Mouse (Mus musculus): ENCODE measurements at regions not wholly inside any gene's neighbourhood (a gene's known extent, or its start where the extent isn't known, plus 50 kb on each side); places are given as distances from the start of the nearest gene placed in this dataset.

GRCm38 (mm10) chr6:116767738-116768522 is 51.2 kb upstream of the Tmem72 start:
- TF ChIP-seq CTCF (IDR thresholded peaks at IDR 0.05; ENCODE audit: extremely low read depth, insufficient read depth, low read length) (peak; percentile 75), POLR2A (IDR thresholded peaks at IDR 0.05; ENCODE audit: extremely low read depth, insufficient read depth, low read length) (no peak)

DNA sequence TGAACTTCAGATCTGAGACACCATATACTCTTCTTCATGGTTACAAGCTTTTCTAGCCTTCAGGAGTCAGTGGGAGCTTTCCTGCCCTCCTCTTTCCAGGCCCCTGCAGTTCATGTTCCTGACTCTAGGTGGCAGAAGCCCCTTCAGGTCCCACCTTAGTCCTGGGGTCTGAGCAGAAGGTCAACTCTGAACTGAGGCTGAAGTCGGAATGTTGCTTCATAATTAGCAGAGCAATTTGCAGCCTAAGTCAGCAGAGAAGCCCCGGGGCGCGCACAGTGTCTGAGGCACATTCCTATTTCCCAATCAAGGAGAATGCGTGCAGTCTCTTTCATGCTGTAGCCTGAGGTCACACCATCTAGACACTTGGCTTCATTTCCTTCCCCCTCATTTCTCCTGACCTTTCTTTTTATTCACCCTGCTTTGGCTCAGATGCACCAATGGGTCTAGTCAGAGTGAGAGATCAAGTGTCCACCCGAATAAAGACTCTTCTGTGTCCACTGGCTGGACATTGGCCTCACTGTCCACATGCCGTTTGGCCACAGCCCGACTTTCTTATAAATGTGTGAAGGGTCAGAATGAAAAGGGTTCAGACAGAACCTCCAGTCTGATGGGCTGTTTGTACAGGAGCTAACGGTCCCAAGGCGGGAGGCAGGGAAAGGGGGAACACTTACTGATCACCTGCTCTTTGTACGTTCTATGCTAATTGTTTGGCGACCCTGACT is 58.4 kb upstream of the Tmem72 start:
- Histone ChIP-seq H3K4me3 (ENCODE audit: insufficient read depth, low read length) (no peak overlapping the region), H3K4me1 (ENCODE audit: control insufficient read depth, insufficient read depth, low read length) (no peaks in the 10 kb centered on the region), H3K27ac (ENCODE audit: insufficient read depth, low read length) (no peak overlapping the region)
- TF ChIP-seq CTCF (IDR thresholded peaks at IDR 0.05; ENCODE audit: extremely low read depth, insufficient read depth, low read length): peak; percentile 59
- no peak for TF ChIP-seq POLR2A (IDR thresholded peaks at IDR 0.05; ENCODE audit: extremely low read depth, insufficient read depth, low read length)

More at GRCm38 (mm10) chr6:116767738-116768522, 51.2 kb upstream of the Tmem72 start:
- Histone ChIP-seq H3K27ac (ENCODE audit: insufficient read depth, low read length) (no peak overlapping the region), H3K4me1 (ENCODE audit: control insufficient read depth, insufficient read depth, low read length) (peaks cover 2% of the 10 kb centered on the region; the same call in 1 of the 2 replicates), H3K4me3 (ENCODE audit: insufficient read depth, low read length) (no peak overlapping the region)

- TF ChIP-seq CTCF (IDR thresholded peaks at IDR 0.05; ENCODE audit: extremely low read depth, insufficient read depth, low read length): no peak
- TF ChIP-seq POLR2A (IDR thresholded peaks at IDR 0.05; ENCODE audit: extremely low read depth, insufficient read depth, low read length): no peak
- Histone ChIP-seq H3K4me3 (ENCODE audit: insufficient read depth, low read length) (no peak overlapping the region), H3K27ac (ENCODE audit: insufficient read depth, low read length) (no peak overlapping the region), H3K4me1 (ENCODE audit: control insufficient read depth, insufficient read depth, low read length) (no peaks in the 10 kb centered on the region)
Observed at GRCm38 (mm10) chr6:116786553-116787335, 70.0 kb upstream of the Tmem72 start.

DNA sequence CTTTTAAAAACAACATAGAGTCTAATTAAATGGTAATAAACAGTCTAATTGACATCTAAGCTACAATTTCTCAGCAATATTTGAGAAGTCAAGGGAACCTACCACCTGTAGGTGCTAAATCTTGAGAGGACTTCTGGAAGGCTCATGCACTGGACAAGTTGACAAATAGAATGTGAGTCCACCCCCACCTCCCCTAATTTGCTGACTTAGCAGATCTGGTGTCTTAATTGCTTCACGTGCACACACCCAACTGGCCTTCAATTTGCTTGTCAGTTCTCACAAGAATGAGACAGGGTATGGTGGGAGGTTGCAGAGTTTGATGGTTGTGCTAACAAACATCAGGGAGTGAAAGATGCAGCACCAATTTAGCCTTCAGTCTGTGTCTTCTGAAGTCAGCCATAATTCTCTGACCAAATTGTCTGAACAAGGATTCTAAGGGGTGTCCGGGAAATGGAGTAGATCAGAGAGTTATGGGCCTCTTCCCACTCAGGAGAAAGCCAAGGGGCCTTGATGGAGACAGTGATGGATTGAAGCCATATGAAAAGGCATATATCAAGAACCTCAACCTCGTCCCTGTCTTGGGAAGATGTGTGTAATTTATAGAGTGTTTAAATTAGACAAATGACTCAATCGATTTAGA is 76.7 kb upstream of the Tmem72 start:
- TF ChIP-seq CTCF (IDR thresholded peaks at IDR 0.05; ENCODE audit: extremely low read depth, insufficient read depth, low read length) (no peak), POLR2A (IDR thresholded peaks at IDR 0.05; ENCODE audit: extremely low read depth, insufficient read depth, low read length) (no peak)
- Histone ChIP-seq H3K4me1 (ENCODE audit: control insufficient read depth, insufficient read depth, low read length) (no peaks in the 10 kb centered on the region), H3K4me3 (ENCODE audit: insufficient read depth, low read length) (no peak overlapping the region), H3K27ac (ENCODE audit: insufficient read depth, low read length) (no peak overlapping the region)

DNA sequence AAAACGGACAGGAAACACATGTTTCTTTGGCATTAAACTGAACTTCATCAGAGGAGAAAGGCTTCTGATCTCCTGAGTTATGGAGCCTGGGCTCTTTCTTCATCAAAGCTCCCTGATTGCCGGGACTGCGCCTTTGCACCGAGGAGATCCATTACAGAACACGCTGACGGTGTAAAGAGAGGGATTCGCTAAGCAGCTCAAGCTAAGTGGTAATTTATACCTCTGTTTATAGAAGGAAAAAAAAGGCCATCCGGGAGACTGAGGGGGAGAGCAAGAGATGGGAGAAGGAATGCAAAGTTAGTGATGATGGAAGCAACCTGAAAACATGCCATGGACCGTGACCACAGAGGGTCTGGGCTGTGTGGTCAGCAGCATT is 77.2 kb upstream of the Tmem72 start:
- TF ChIP-seq CTCF (IDR thresholded peaks at IDR 0.05; ENCODE audit: extremely low read depth, insufficient read depth, low read length) (no peak), POLR2A (IDR thresholded peaks at IDR 0.05; ENCODE audit: extremely low read depth, insufficient read depth, low read length) (no peak)
- H3K27ac ChIP-seq (ENCODE audit: insufficient read depth, low read length): no peak overlapping the region
- H3K4me3 ChIP-seq (ENCODE audit: insufficient read depth, low read length): no peak overlapping the region
- no peaks in the 10 kb centered on the region for H3K4me1 ChIP-seq (ENCODE audit: control insufficient read depth, insufficient read depth, low read length)

GRCm38 (mm10) chr6:116821215-116821912 is 104.7 kb upstream of the Tmem72 start:
- Histone ChIP-seq H3K4me1 (ENCODE audit: control insufficient read depth, insufficient read depth, low read length) (peaks cover 1% of the 10 kb centered on the region; the same call in 1 of the 2 replicates), H3K27ac (ENCODE audit: insufficient read depth, low read length) (no peak overlapping the region), H3K4me3 (ENCODE audit: insufficient read depth, low read length) (no peak overlapping the region)
- TF ChIP-seq POLR2A (IDR thresholded peaks at IDR 0.05; ENCODE audit: extremely low read depth, insufficient read depth, low read length) (no peak), CTCF (IDR thresholded peaks at IDR 0.05; ENCODE audit: extremely low read depth, insufficient read depth, low read length) (no peak)

- Histone ChIP-seq H3K4me3 (ENCODE audit: insufficient read depth, low read length) (no peak overlapping the region), H3K27ac (ENCODE audit: insufficient read depth, low read length) (no peak overlapping the region), H3K4me1 (ENCODE audit: control insufficient read depth, insufficient read depth, low read length) (peaks cover 1% of the 10 kb centered on the region; the same call in 1 of the 2 replicates)
- no peak for TF ChIP-seq CTCF (IDR thresholded peaks at IDR 0.05; ENCODE audit: extremely low read depth, insufficient read depth, low read length)
- no peak for TF ChIP-seq POLR2A (IDR thresholded peaks at IDR 0.05; ENCODE audit: extremely low read depth, insufficient read depth, low read length)
Observed at GRCm38 (mm10) chr6:116822605-116823004, 105.9 kb upstream of the Tmem72 start.

DNA sequence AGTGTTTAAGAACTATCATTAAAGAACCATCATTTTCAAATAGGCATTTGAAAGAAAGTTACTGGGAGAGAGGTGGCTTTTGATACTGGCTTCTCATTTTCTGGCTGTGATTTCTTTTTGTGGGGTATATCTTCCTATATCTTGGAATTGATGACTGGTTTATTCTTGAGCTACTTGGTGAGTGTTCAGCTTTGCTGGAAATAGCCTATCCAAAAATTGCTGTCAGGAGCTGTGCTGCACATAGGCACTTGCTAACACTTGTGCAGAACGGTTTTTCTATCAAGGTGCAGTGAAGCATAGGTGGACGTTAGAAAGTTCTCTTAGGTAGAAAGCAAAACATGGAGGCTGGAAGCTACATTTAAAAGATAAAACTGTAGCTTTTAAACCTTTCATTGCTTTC is 108.9 kb upstream of the Tmem72 start:
- TF ChIP-seq CTCF (IDR thresholded peaks at IDR 0.05; ENCODE audit: extremely low read depth, insufficient read depth, low read length): no peak
- TF ChIP-seq POLR2A (IDR thresholded peaks at IDR 0.05; ENCODE audit: extremely low read depth, insufficient read depth, low read length): no peak
- H3K4me1 ChIP-seq (ENCODE audit: control insufficient read depth, insufficient read depth, low read length): peaks cover 1% of the 10 kb centered on the region; the same call in 1 of the 2 replicates

More for the DNA sequence above, 108.9 kb upstream of the Tmem72 start:
- no peak overlapping the region for H3K4me3 ChIP-seq (ENCODE audit: insufficient read depth, low read length)
- no peak overlapping the region for H3K27ac ChIP-seq (ENCODE audit: insufficient read depth, low read length)

Measured in cortical plate, adult 2 months (tissue).